Mouse (Mus musculus): ENCODE measurements around the gene Pstk.

- TF ChIP-seq CTCF (IDR thresholded peaks at IDR 0.05; ENCODE audit: control insufficient read depth, insufficient read depth, insufficient read length) (no peak), MAX (IDR thresholded peaks at IDR 0.05) (no peak), MYOD1 (IDR thresholded peaks at IDR 0.05; ENCODE audit: control insufficient read depth, insufficient read length, low read depth) (no peak), USF1 (IDR thresholded peaks at IDR 0.05; ENCODE audit: low read depth) (no peak), CEBPB (IDR thresholded peaks at IDR 0.05; ENCODE audit: low read depth) (no peak), MYOG (IDR thresholded peaks at IDR 0.05; ENCODE audit: control insufficient read depth, extremely low read depth, insufficient read length) (no peak), FOSL1 (IDR thresholded peaks at IDR 0.05; ENCODE audit: insufficient read depth, low read length, poor library complexity, severe bottlenecking) (no peak)
Observed at GRCm38 (mm10) chr7:131364131-131364530, 6.8 kb upstream of the Pstk start.

Measured in C2C12 (cell line).